Mouse (Mus musculus): ENCODE results near the gene Lrrc8c.
"Not testable (repeated sequence)": the region's sequence is repeated elsewhere in the genome, so short reads cannot be mapped to it uniquely, and the experiment has no call there.

Gene Lrrc8c

GRCm38 (mm10) chr5:105636484-105637191 is 117.5 kb downstream of the Lrrc8c start:
- in situ Hi-C loops (cut with MboI, MseI), result no loop called here

DNA sequence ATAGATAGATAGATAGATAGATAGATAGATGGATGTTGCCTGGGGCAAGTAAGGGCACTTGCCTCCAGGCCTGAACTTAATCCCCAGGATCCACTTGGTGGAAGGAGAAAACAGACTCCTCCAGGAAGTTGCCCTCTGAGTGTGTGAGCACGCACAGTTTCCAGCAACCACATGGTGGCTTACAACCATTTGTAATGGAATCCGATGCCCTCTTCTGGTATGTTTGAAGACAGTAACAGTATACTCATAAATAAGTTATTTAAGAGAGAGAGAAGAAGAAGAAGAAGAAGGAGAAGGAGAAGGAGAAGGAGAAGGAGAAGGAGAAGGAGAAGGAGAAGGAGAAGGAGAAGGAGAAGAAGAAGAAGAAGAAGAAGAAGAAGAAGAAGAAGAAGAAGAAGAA is 119.1 kb downstream of the Lrrc8c start:
- in situ Hi-C loops (cut with MboI, MseI), result not testable (repeated sequence)

DNA sequence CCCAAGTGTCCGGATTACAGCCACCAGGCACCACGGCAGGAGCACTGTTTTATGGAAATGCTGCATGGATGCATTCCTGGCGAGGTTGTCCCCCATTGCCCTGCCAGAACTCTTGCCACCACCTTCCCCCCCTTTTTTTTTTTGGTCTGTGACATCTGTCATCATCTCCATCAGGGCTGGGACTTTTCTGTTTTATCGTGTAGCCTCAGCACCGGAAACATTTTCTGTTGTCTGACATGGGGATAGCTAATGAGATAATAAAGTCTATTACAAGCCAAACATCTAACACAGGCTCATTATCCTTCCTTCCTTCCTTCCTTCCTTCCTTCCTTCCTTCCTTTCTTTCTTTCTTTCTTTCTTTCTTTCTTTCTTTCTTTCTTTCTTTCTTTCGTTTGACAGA is 119.7 kb downstream of the Lrrc8c start:
- in situ Hi-C loops (cut with MboI, MseI), result no loop called here

DNA sequence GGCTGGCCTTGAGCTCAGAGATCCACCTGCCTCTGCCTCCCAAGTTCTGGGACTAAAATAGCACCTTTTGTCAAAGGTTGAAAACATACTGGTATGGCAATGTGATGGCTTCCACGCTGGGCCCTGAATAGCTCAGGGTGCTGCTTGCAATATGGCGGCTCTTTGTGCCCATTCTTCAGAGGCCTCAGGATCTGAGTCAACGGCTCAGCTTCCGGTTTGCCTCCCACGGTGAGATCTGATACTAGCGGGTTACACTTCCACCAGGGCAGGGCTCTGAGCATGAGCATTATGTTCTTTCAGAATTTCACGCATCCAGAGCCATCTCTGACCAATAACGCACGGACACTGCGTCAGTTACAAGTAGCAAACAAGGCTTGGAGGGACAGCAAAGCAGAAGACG is 120.2 kb downstream of the Lrrc8c start:
- in situ Hi-C loops (cut with MboI, MseI), result no loop called here

DNA sequence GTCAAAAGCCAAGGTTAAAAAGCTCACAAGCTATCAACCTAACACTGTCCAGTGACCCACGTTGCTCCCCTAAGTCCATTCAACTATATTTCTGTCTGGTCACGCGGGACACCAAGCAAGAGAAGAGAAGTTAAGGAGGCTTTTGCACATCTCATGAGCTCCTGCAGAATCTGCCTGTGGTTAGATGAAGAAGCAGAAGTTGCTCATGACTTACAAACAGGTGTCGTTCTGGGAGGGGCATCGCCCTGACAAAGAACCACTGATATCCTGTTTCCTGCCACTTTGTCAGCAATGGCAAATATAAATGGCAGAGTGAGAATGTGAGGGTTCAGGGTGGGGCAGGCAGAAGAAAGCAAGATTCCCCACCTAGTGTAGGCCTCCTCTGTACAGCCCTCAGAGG is 123.3 kb downstream of the Lrrc8c start:
- in situ Hi-C loops (cut with MboI, MseI), result no loop called here

- in situ Hi-C loops (cut with MboI, MseI), result no loop called here
These were observed 124.1 kb downstream of the Lrrc8c start for GRCm38 (mm10) chr5:105643276-105643675.

- in situ Hi-C loops (cut with MboI, MseI), result no loop called here
These were observed 125.0 kb downstream of the Lrrc8c start for GRCm38 (mm10) chr5:105644195-105644594.

GRCm38 (mm10) chr5:105647094-105647493 is 127.9 kb downstream of the Lrrc8c start:
- in situ Hi-C loops (cut with MboI, MseI), result loop anchor here (5.0 kb wide), 1 partner anchor 150 kb away; no protein-coding TSS in a partner anchor

DNA sequence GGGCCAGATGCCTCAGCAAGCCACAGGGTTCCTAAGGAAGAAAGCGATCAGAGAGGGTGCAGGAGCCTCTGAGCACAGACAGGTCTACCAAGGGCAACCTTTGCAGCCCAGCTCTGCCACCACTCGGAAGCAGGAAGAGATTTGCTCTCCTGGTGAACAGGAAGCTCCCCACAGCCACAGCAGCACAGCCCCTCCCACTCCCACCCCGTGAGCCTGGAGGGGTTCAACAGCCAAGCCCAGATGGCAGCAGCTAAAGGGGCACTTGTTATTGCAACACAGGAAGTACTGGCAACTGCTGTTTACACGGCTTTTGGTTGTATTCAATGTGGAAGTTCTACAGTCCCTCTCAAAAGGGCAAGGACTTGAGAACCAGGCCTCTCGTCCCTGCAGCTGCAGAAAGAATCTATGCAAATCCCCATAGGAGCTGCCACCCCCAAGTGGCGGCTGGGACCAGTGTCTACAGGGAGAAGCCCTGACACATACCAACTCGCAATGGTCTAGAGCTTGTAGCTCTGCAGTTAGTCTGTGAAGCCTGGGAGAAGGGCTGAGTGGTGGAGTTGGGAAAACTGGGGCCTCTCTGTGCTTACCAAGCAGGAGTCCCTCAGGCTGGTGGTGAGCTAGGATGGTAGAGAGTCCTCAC is 129.6 kb downstream of the Lrrc8c start:
- in situ Hi-C loops (cut with MboI, MseI), result loop anchor here (5.0 kb wide), 1 partner anchor 151 kb away; no protein-coding TSS in a partner anchor

DNA sequence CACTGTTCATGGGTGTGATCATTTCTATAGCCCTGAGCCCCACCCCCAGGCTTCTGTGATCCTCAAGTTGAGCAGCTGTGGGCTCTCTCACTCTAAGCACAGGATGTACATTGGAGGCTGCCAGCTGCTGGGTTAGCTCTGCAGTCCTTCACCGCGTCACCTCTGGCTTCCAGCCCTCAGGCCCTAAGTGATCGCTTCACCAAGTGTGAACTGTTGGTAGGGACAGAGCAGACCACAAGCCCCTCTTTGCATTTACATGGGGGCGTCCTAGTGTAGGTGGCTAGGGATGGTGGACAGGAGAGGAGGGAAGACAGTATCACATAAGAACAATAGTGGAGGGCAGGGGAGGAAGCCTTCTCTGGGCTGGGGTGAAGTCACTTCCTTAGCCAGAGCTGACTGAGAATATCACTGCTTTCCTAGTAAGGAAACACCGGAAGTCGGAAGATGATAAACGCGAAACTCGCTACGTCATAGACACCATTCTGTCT is 130.4 kb downstream of the Lrrc8c start:
- in situ Hi-C loops (cut with MboI, MseI), result loop anchor here (5.0 to 10.0 kb wide), 3 partner anchors 45 to 237 kb away; no protein-coding TSS in a partner anchor

DNA sequence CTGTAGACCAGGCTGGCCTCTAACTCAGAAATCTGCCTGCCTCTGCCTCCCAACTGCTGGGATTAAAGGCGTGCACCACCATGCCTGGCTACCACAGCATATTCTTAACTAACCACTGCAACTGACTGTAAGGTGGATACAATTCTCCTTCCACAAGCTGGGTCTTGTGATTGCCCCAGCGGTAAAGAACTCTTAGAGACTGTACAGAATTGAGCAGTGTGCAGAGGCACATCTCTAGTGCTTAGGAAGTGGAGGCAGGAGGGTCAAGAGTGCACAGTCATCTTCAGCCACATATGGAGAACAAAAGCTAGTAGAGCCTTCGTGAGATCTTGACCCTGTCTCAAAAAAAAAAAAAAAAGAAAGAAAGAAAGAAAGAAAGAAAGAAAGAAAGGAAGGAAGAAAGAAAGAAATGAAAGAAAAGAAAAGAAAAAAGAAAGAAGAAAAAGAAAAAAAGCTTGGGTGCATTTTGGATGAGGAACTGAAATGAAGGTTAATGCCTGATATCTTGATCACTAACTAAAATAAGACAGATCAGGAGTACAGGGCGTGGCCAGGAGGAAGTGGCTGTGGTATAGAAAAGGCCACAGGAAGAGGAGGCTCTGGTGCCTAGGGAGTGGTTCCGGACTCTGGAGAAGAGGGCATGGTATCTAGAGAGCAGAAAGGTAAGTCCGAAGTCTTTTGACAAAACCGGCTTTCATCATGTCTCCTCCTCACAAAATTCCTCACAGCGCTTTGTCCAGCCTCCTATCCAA is 131.7 kb downstream of the Lrrc8c start:
- in situ Hi-C loops (cut with MboI, MseI), result loop anchor here (5.0 to 10.0 kb wide), 2 partner anchors 46 to 239 kb away; no protein-coding TSS in a partner anchor

GRCm38 (mm10) chr5:105651561-105651991 is 132.4 kb downstream of the Lrrc8c start:
- in situ Hi-C loops (cut with MboI, MseI), result loop anchor here (5.0 to 10.0 kb wide), 2 partner anchors 47 to 239 kb away; no protein-coding TSS in a partner anchor

DNA sequence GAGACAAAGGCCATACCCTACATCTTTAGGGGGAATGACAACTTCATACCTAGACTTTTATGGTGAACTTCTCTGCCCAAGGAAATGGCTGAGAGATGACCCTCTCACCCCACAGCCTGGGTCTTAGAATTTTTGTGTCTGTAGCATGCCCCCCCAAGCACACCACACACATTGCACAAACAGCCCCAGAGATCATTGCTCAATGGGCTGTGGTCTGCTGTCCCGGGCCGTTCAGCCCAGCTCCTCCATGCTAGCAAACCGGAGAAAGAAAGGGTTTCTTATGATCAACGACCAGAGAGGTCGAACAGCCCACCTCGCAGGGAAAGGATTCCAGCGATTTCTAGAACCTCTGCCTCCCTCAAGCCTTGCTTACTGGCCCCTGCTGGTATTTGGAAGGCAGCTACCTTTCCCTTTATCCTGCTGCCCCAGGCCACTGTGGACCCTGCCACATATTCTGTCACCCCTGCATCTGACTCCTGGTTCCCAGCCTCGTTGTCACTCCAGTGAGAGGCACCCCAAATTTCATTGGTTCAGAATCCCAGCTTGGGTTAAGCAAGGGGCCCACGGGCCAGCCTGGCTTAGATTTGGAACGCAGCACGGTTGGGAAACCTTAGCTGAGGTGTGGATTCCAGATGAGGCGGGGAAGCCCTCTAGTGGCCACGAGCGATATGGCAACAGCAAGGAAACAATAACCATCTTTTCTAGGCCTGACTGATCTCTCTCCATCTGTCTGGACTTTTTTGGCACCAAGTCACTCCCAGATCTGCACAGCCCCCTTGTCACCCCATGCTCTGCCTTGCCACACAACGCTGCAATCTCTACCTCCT is 135.3 kb downstream of the Lrrc8c start:
- in situ Hi-C loops (cut with MboI, MseI), result loop anchor here (5.0 to 10.0 kb wide), 2 partner anchors 50 to 242 kb away; no protein-coding TSS in a partner anchor

GRCm38 (mm10) chr5:105655100-105655734 is 136.0 kb downstream of the Lrrc8c start:
- in situ Hi-C loops (cut with MboI, MseI), result loop anchor here (10.0 kb wide), 1 partner anchor 50 kb away; no protein-coding TSS in a partner anchor

GRCm38 (mm10) chr5:105661894-105662293 is 142.7 kb downstream of the Lrrc8c start:
- in situ Hi-C loops (cut with MboI, MseI), result no loop called here
